Mouse (Mus musculus) CD4-positive helper T cell, adult 2 months (primary cell): ENCODE data around the gene Rxrb.
A peak's percentile ranks its signal among the peaks of the same experiment; 100 is the strongest.

Experiments
- DNase-seq: peaks from one replicate; pipeline ENCODE4 v3.0.0-alpha.2; 2012; ENCODE audit warnings: low read depth, missing footprints, low spot score

Rxrb gene

DNA sequence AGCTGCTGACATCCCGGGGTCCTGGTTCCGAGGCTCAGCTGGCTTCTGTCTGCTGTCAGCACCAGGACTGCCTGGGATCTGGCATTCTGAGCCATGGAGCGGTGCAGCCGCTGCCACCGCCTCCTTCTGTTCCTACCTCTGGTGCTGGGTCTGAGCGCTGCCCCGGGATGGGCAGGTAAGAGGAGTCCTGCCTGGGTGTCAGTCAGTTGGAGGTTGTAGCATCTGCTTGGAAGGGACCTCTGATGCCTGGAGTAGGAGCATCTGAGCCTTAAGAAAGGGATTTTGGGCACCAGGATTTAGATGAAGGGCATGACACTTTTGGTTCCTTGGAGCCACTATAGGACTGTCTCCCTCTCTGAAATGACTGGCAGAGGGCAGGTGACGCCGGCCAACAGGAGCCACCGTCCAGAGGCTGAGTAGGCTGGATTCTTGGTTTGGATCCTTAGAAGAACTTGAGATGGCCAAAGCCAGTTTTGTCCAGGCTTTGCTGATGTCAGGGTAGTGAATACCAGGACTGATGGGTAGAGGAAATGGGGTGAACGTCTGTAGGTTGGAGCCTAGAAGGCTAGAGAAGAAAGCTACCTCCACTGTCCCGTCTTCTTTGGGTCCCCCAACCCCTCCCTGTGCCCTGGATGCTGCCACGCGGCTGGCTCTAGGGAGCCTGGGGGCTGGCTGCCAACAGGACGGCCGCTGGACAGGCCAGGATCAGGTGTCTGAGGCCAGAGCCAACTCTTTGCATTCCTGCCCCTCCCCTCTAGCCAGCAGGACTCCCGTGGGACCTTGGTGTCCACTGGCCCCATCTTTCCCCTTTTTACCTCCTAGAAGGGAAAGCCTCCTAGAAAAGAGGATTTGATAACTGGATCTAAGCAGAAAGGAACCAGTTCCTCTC, 8.2 kb downstream of the Rxrb start:
- no peak for DNase-seq

DNA sequence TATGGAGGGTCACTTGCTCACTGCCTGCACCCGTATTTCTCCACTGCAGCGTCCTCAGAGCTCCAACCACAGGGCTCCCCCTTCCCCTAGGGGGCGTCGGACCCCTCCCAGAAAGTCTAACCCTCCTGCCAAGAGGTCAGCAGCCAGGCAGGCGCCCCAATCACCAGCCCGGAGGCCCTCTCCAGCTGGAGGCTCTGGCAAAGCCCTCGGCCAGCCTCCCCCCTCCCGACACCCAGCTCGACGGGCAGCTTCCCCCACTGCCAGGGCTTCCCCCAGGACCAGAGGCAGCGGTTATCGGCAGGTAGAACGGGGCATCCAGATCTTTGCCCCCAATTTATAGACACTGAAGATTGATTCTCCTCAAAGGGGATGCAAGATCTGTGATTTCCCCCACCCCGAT, 14.3 kb downstream of the Rxrb start:
- no peak for DNase-seq

GRCm38 (mm10) chr17:34047404-34048050, 15.9 kb downstream of the Rxrb start:
- peak; percentile 21 for DNase-seq

DNA sequence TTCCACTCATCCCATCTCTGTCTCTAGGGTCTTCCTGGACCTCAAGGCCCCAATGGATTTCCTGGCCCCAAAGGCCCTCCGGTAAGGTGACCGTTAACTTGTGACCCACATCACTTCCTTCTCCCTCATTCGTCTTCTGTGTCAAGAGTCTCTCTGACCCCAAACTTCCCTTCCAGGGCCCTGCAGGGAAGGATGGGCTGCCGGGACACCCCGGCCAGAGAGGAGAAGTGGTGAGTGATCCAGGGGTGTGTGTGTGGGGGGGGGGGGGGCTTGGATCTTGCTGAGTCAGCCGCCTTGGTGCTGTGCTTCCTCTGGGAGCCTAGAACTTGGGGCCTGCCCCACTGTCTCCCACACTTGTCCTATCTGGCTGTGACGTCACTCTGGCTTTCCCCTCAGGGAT, 25.6 kb downstream of the Rxrb start:
- no peak for DNase-seq

GRCm38 (mm10) chr17:34068864-34069263, 37.3 kb downstream of the Rxrb start:
- DNase-seq, result no peak

- DNase-seq, result no peak
Measured at GRCm38 (mm10) chr17:34072091-34072490, 40.5 kb downstream of the Rxrb start.

DNA sequence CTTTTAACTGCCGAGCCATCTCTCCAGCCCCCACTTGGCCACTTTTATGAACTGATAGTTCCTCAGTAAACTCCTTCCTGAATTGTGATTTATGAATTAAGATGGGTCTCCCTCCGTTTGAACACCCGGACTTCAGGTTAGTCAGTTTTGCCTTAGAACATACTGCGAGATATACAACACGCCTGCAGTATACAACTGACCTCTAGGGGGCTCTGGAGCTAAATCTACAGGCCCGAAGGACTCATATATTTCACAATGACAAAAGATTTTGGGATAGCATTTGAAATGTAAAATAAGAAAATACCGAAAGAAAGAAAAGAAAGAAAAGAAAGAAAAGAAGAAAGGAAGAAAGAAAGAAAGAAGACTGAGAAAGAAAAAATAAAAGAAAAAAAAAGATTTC, 43.7 kb downstream of the Rxrb start:
- DNase-seq, result peak; percentile 79

- DNase-seq, result peak; percentile 82
Measured at GRCm38 (mm10) chr17:34077549-34077948, 45.9 kb downstream of the Rxrb start.

GRCm38 (mm10) chr17:34078148-34078547, 46.5 kb downstream of the Rxrb start:
- DNase-seq, result no peak

DNA sequence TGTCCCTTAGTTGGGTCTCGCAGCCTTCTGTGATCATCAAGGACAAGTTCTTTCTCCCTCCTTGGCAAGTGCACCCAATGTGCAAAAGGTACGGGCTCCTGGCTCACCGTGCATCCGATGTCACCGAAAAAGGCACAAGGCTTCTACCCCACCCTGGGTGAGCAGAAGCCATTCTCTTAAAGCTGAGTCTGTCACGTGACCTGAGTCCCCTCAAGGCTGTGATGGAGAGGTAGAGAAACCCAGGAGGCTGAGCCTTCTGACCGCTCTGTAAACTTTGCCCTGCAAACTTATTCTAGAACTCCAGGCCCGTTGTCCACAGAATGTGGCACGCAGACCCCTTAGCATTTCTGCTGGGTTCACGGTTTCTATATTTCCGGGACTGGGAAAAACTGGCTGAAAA, 47.4 kb downstream of the Rxrb start:
- DNase-seq, result no peak

DNA sequence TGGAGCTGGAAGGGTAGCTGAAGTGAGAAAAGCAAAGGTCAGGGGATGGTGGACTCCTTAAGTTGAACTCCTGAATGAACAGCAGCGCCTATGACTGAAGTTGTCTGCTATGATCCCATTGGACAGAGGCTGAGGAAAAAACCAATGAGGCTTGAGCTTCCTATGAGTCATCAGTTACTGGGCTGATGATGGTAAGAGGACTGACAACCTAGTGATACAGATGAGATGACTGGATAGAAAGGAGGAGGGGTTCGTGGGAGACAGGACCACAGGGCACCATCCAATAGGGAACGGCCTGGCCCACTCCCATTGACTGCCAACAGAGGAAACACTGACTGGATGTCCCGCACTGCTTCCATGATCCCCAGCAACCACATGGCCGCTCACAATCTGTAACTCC, 48.0 kb downstream of the Rxrb start:
- peak; percentile 78 for DNase-seq

DNA sequence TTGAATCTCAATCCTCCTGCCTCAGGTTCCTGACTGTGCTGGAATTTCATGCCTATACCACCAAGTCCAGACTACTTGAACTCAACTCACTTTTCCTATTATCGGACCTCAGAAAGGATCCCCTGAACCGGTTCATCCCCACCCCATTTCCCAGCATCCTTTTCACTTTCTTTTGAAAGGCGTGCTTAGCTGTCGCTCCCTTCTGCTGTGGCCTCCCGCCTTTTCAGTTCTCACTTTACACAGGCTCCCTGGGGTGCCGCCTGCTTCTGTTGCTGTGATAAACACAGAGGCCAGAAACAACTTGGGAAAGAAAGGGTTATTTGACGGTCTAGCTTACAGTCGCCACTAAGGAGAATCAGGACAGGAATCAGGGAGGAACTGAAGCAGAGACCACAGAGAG, 51.5 kb downstream of the Rxrb start:
- DNase-seq, result no peak

GRCm38 (mm10) chr17:34087386-34087785, 55.8 kb downstream of the Rxrb start:
- DNase-seq, result no peak
